Mouse (Mus musculus) lung, embryonic 14.5 days (tissue): Measurements from ENCODE around the gene Trim75. TPM values are rescaled to one million over a fixed set of nuclear protein-coding genes. Genes with fewer than 3 reads are reported as not detected.
A peak's percentile ranks its signal among the peaks of the same experiment; 100 is the strongest.

Source experiments
- ATAC-seq: fragments of 200-750 bp; cut with Nextera tagmentation; 2 replicates; pipeline ENCODE4 v1.8.0; 2017; ENCODE audit warnings: mild to moderate bottlenecking, moderate TSS enrichment, moderate library complexity; ENCODE audit not compliant: insufficient read depth
- DNase-seq: peaks from one replicate; pipeline ENCODE4 v3.0.0-alpha.2; 2015
- H3K27ac ChIP-seq: fragments of 300-500 bp; sonication (generic); 2 replicates; pipeline ENCODE4 v1.5.1; 2014; ENCODE audit warnings: low read depth, mild to moderate bottlenecking, moderate library complexity
- H3K27me3 ChIP-seq: fragments of 300-500 bp; sonication (generic); 2 replicates; pipeline ENCODE4 v1.6.1; 2014; ENCODE audit warnings: low read length, control low read depth; ENCODE audit not compliant: insufficient read depth
- H3K36me3 ChIP-seq: fragments of 300-500 bp; sonication (generic); 2 replicates; pipeline ENCODE4 v1.6.1; 2014; ENCODE audit warnings: control low read depth; ENCODE audit not compliant: insufficient read depth
- H3K4me1 ChIP-seq: fragments of 300-500 bp; sonication (generic); 2 replicates; pipeline ENCODE4 v1.6.1; 2014; ENCODE audit warnings: antibody characterized with exemption, control low read depth; ENCODE audit not compliant: insufficient read depth
- H3K4me2 ChIP-seq: fragments of 300-500 bp; sonication (generic); 2 replicates; pipeline ENCODE4 v1.6.1; 2014; ENCODE audit warnings: mild to moderate bottlenecking
- H3K4me3 ChIP-seq: fragments of 300-500 bp; sonication (generic); 2 replicates; pipeline ENCODE4 v1.5.1; 2014; ENCODE audit warnings: low read depth, low read length
- H3K9ac ChIP-seq: fragments of 300-500 bp; sonication (generic); 2 replicates; pipeline ENCODE4 v1.6.1; 2014
- H3K9me3 ChIP-seq: fragments of 300-500 bp; sonication (generic); 2 replicates; pipeline ENCODE4 v1.6.1; 2016; ENCODE audit warnings: low read depth, low read length, control low read depth
- CTCF ChIP-seq: IDR thresholded peaks from 2 replicates; pipeline ENCODE4 v1.5.1; 2016; ENCODE audit warnings: antibody characterized with exemption, low read depth
- WGBS: fragments of 180-500 bp; shearing (Covaris S2); extraction: QIAGEN DNeasy Blood & Tissue Kit; methylation state at CpG from one replicate; pipeline ENCODE4 v1.1.7; 2014; 5-methylcytosine and 5-hydroxymethylcytosine counted together
- polyA plus RNA-seq: library from polyadenylated mRNA; unstranded; fragments of >200 nt; fragmentation: Nextera tagmentation; extraction: Ambion mirVana; gene quantifications from 2 replicates; pipeline ENCODE4 v1.2.1, GENCODE M21; 2014

Trim75 gene
- polyA plus RNA-seq, 1 experiment from 2014 or later, result not detected

DNA sequence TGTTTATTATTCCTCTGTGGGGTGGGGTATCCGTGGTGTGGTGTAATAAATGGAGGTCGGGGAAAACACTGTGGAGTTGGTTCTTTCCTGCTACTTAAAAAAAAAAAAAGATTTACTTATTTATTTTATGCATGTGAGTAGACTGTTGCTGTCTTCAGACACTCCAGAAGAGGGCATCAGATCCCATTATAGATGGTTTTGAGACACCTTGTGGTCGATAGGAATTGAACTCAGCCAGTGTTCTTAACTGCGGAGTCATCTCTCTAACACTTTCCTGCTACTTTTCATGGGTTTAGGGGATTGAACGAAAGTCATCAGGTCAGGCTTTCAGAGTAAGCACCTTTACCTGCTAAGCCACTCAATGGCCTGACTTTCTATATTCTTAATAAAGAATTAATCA is 42.8 kb downstream of the Trim75 start:
- H3K4me1 ChIP-seq, result no peaks in the 10 kb centered on the region
- H3K36me3 ChIP-seq, result no peaks in the 10 kb centered on the region
- no peak overlapping the region for H3K4me2 ChIP-seq
- H3K27me3 ChIP-seq, result no peaks in the 10 kb centered on the region; the same call in 1 of the 2 replicates
- no peak overlapping the region for H3K27ac ChIP-seq
- ATAC-seq (no peak), DNase-seq (peak; percentile 7)
- peak; percentile 46 for TF ChIP-seq CTCF
- no peaks in the 10 kb centered on the region for H3K9me3 ChIP-seq
- no peak overlapping the region for H3K4me3 ChIP-seq
- 28% methylated on average over 5 of the region's 5 CpGs for WGBS
- H3K9ac ChIP-seq, result no peak overlapping the region

DNA sequence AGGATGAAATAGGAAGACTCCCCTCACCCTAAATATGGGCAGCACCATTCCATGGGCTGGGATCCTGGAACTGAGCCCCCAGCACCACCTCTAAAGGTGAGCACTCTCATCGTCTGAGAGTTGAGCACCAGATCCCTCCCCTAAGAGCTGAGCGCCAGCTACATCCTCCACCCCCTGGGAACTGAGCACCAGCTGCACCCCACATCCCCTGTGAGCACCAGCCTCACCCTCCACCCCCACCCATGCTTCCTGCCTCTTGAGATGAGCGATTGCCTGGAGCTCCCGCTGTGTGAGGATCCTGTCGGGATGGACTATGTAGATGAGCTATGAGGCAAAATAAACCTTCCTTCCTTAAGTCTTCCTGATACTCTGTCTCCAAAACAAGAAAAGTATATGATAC is 44.7 kb downstream of the Trim75 start:
- no peak for ATAC-seq
- no peaks in the 10 kb centered on the region; the same call in 1 of the 2 replicates for H3K27me3 ChIP-seq
- H3K9ac ChIP-seq, result no peak overlapping the region
- H3K4me2 ChIP-seq, result no peak overlapping the region
- no peaks in the 10 kb centered on the region for H3K4me1 ChIP-seq
- WGBS, result 8% methylated on average over 5 of the region's 5 CpGs
- no peaks in the 10 kb centered on the region for H3K36me3 ChIP-seq
- no peaks in the 10 kb centered on the region for H3K9me3 ChIP-seq
- H3K27ac ChIP-seq, result no peak overlapping the region
- no peak for DNase-seq
- no peak for TF ChIP-seq CTCF
- H3K4me3 ChIP-seq, result no peak overlapping the region

DNA sequence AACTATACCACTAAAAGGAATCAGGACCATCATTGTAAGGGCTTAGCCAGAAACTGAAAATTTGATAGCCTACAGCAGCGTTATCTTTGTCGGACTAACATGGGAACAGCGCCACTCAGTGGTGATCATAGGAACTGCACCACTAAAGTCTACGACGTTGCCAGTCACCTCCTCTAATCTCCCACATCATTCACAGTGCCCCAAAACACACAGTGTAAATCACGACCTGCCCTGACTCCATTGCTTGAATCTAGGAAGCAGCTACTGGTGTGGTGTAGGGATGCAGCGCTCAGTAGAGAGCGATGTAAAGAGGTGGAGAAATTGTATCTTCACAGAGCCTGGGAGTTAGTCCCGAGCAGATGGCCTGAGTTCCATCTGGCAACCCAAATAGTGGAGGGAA is 46.1 kb downstream of the Trim75 start:
- DNase-seq (peak; percentile 91), ATAC-seq (peak; percentile 18)
- H3K9me3 ChIP-seq, result no peaks in the 10 kb centered on the region
- no peaks in the 10 kb centered on the region; the same call in 1 of the 2 replicates for H3K27me3 ChIP-seq
- no peak overlapping the region for H3K27ac ChIP-seq
- H3K36me3 ChIP-seq, result no peaks in the 10 kb centered on the region
- no peak overlapping the region for H3K4me2 ChIP-seq
- H3K4me3 ChIP-seq, result no peak overlapping the region
- TF ChIP-seq CTCF, result peak; percentile 95
- H3K9ac ChIP-seq, result no peak overlapping the region
- peaks cover 4% of the 10 kb centered on the region; the same call in 1 of the 2 replicates for H3K4me1 ChIP-seq
- WGBS, result 10% methylated on average over 9 of the region's 9 CpGs

DNA sequence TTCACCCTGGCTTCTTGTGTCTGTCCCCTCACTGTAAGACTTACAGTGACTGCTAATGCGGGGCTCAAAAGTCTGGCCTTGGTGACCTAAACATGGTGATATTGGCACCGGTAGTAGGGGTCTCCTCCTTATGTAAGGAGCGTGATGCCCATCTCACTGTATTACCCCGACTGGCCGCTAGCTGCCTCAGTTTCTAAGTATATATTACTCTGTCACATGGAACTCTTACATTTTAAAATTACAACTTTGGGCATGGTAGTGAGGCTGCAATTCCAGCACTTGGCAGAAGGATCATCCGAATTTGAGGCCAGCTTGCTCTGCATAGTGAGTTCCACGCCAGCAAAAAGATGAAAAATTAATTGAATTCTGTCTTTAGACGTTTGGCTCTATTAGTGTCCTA is 46.6 kb downstream of the Trim75 start:
- H3K4me1 ChIP-seq, result peaks cover 4% of the 10 kb centered on the region; the same call in 1 of the 2 replicates
- no peaks in the 10 kb centered on the region for H3K9me3 ChIP-seq
- no peak overlapping the region for H3K27ac ChIP-seq
- H3K27me3 ChIP-seq, result no peaks in the 10 kb centered on the region; the same call in 1 of the 2 replicates
- DNase-seq, result no peak
- ATAC-seq, result no peak
- H3K36me3 ChIP-seq, result no peaks in the 10 kb centered on the region
- no peak for TF ChIP-seq CTCF
- no peak overlapping the region for H3K4me3 ChIP-seq
- H3K9ac ChIP-seq, result no peak overlapping the region
- H3K4me2 ChIP-seq, result no peak overlapping the region
- 75% methylated on average over 8 of the region's 8 CpGs for WGBS

DNA sequence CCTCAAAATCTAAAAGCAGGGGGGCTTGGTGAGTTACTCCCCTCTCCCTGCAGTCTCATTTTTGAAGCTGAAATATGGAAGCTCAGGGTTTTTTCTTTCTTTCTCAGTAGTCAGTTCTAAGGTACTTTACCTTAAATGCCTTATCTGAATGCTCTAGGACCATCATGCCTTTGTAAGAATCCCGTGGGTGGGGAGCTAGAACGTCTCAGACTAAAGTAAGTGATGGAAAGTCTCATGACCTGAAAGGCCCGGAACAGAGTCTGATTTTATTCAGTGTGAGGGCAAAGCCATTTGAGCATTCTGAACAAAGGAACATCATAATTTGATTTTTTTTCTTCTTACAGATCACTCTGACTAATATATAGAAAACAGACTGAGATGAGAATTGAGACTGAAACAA is 52.6 kb downstream of the Trim75 start:
- 64% methylated on average over 3 of the region's 3 CpGs for WGBS

More for the DNA sequence above, 52.6 kb downstream of the Trim75 start:
- H3K9me3 ChIP-seq, result no peaks in the 10 kb centered on the region
- H3K9ac ChIP-seq, result no peak overlapping the region
- no peaks in the 10 kb centered on the region for H3K36me3 ChIP-seq
- DNase-seq (no peak), ATAC-seq (no peak)
- TF ChIP-seq CTCF, result no peak
- H3K4me1 ChIP-seq, result peaks cover 4% of the 10 kb centered on the region; the same call in 1 of the 2 replicates
- no peak overlapping the region for H3K4me3 ChIP-seq
- no peaks in the 10 kb centered on the region for H3K27me3 ChIP-seq
- no peak overlapping the region for H3K4me2 ChIP-seq
- H3K27ac ChIP-seq, result no peak overlapping the region

Other genes with a start within 250 kb of the Trim75 start
- 15.8 and 16.9 TPM in 2 replicates for gene Klhl2, start 137.8 kb downstream of the Trim75 start, polyA plus RNA-seq
- gene Tmem192, start 40.6 kb downstream of the Trim75 start, polyA plus RNA-seq, result 27.9 and 29.1 TPM in 2 replicates
- not detected in 2 replicates for gene Trim61, start 30.7 kb upstream of the Trim75 start, polyA plus RNA-seq
- gene Trim60, start 30.8 kb upstream of the Trim75 start, polyA plus RNA-seq, result not detected in 2 replicates
- 0.95 and 1.1 TPM in 2 replicates for gene Apela, start 49.5 kb upstream of the Trim75 start, polyA plus RNA-seq
- not detected in 2 replicates for gene Gm10663, start 87.2 kb upstream of the Trim75 start, polyA plus RNA-seq
- gene BC030870, start 141.7 kb upstream of the Trim75 start, polyA plus RNA-seq, result 1.8 and 2.6 TPM in 2 replicates